Mouse (Mus musculus) CD4-positive helper T cell, adult 2 months (primary cell): ENCODE measurements at regions not wholly inside any gene's neighbourhood (a gene's known extent, or its start where the extent isn't known, plus 50 kb on each side); places are given as distances from the start of the nearest gene placed in this dataset.

Source experiments
- DNase-seq: peaks from one replicate; pipeline ENCODE4 v3.0.0-alpha.2; 2012; ENCODE audit warnings: low read depth, missing footprints, low spot score

DNA sequence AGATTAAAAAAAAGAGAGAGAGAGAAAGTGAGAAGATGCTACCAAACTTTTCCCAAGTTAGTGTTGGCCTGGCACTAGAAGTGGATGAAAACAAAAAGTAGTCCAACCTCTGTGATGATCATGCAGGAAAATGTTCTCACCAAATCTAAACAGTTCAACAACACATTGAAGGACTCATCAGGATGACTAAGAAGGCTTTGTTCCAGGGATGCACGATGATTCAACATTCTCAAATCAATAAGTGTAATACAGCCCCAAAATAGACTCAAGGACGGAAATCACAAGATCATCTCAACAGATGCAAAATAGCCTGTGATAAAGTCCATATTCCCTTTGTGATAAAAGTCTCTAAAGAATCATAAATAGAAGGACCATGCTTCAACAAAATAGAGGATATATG lies 106.3 kb downstream of the Cysltr2 start:
- no peak for DNase-seq

DNA sequence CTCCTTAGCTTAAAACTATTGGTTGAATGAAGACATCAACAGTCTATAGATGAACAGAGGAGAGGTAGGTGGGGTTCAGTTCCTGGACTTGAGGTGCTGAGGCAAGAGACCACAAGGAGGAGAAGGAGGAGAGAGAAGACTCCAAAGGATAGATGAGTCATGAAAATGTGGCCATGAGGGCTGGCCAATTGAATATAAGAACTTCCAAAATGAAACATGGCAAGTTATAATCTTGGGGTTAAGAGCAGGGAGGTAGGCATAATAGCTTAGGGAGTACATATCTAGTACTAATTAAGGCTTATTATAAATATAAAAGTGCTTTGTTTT lies 109.9 kb downstream of the Cysltr2 start:
- no peak for DNase-seq

DNA sequence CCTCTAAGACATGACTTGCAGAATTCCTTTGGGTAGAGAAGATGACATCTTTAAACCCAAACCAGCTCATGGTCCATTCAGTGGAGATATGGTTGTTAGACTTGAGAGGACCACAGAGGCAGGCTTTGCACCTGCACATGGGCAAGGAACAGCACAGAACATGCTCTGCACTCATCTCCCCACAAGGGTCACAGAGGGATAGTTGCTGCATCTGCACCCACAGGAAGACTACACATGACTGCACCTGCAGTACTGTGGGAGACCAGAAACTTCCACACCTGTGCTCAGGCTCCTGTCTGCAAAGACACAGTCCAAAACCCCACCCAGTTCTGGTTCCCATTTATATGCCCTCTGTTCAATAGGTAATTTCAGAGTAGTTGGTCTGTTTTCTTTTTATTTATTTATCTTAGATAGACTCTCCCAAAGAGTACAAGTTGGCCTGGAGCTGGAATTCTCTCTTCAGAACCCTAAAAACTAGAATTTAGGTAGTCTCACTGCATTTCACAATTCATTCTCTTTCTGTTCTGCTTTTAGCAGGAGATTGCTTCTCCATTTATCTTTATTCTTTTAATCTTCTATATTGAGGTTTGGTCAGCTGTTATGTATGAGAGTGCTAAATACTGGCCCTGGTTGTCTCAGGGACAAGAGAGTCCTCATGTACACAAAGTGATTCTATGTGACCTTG lies 110.4 kb downstream of the Cysltr2 start:
- DNase-seq: no peak

DNA sequence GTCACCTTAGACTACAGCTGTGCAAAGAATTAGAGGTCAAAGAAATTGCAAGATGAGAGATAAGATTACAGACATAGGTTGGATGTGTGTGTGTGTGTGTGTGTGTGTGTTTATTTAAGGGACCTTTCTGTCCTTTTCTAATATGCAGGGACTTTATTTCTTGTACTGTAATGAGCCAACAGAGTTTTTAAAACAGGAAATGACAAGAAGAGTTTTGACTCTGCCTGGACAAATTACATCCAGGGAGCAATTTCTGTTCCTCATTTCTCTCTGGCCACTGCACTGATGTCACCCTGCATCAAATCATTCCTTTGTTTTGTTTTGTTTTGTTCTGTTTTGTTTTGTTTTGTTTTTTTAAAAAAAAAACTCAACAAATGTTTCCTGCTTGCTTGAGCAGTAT lies 115.3 kb downstream of the Cysltr2 start:
- no peak for DNase-seq

GRCm38 (mm10) chr14:72932296-72932695 lies 116.6 kb downstream of the Cysltr2 start:
- no peak for DNase-seq

GRCm38 (mm10) chr14:72901171-72901926 lies 147.6 kb downstream of the Cysltr2 start:
- DNase-seq: no peak

DNA sequence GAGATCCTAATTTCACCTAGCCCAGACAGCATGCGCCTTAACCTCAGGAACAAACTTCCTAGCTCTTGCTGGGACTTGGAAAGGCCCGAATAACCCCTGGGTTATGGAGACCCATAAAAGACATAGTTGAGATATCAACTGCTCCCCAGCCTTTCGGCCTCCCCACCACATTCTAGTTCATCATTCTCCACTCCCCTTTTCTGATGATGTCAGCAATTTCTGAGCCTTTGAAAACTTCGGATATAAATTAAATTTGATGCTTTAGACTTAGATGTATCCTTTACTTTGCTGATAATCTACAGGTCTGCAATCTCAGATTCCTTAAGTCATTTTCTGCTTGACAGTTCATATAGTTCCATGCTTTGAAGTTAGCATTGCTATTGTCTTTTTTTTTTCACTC lies 149.3 kb downstream of the Cysltr2 start:
- no peak for DNase-seq

DNA sequence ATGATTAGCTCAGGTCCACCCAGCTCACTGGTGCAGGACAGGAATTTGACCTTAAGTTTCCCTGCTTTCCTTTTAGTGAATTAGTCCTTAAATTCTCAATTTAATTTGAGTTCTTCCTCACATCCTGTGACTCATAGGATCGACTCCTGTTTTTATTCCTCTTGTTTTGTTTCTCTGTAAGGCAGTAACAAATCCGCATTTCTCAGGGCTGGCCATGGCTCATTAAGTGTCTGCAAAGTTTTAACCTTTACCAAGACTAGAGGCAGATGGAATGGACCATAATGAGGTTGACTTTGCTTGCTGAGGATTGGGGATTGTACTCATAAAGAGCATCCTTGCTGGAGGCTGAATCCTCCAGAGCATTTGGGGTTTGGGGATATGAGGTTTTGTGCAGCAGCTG lies 156.6 kb downstream of the Cysltr2 start:
- no peak for DNase-seq

- DNase-seq: no peak
Observed at GRCm38 (mm10) chr14:72889663-72890062, 159.3 kb downstream of the Cysltr2 start.

DNA sequence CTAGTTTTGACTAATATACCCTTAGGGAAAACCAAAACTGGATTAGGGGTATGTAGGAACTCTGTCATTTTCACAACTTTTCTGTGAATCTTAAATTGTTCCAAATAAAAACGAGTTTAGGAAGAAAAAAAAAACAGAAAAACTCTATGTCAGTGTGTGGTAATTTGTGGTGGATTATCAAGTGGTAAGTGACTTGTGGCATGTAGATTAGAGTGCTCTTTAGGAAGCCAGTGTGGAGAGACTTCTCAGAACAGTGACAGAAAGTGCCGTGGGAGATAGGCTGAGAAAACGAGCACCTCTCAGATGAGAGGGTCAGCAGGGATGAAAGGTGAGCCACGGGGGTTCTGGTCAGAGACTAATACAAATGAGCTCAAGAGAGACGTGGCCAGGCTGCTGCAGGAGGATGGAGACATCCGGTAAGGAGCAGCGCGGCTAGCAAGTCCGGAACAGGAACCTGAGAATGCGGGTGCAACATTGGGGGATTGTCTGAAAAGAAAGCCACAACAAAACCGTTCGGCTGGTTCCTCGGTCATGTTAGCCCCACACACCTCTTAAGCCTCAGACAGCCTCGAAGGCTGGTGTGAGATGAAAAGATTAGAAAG lies 161.3 kb downstream of the Cysltr2 start:
- DNase-seq: peak; percentile 34

- peak; percentile 49 for DNase-seq
Observed at GRCm38 (mm10) chr14:72886935-72887369, 162.0 kb downstream of the Cysltr2 start.

DNA sequence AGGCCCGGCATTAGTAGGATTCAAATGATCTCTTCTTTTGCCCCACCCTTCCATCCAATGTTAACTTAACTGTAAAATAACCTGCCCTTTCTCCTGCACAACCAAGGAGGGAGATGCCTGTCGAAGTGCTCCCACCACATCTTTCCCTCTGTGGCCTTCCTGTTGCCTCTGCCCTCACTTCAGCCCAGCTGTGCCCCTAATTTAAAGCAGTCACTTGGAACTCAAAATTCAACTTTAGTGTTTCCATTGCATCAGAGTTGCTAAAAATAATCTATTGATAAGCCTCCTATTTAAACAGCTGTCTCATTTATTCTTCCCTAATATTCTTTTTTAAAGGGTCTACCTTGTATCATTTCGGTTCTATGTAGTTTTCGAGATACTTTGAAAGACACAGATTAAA lies 163.1 kb downstream of the Cysltr2 start:
- no peak for DNase-seq

DNA sequence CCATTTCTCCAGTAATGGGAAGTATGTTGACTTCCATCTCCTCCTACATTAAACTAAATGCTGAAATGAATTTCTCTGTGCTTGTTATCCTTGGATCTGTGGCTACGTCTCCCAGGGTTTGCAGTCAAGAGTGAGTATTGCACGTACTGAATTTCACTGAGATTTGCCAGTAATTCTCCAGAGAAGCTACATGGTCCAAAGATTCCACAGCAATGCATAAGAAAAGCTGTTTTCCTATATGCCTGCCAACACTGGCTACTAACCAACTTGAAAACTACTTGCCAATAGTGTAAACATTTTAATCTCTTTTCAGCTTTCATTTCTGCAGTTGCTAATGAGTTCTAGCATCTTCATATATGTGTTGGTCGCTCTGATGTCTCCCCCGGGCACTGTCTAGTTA lies 164.4 kb downstream of the Cysltr2 start:
- no peak for DNase-seq

DNA sequence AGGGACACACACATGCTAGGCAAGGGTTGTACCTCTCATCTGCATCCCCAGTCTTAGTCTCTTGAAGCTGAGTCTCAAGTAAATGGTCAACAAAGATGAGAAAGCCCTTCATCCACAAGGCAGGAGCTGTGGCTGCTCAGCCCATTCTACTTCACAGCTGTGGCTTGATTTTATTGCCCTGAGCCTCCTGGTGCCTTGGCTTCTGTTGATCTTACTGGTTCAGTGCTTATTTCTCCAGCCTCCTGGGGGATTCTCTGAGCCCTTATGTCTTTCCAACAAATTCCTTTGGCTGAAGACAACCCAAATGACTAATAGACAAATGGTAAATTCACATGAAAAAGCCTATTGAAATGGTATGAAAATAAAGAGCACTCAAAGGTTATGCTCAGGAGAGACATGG lies 167.3 kb upstream of the Fndc3a start:
- DNase-seq: no peak

- DNase-seq: no peak
Observed at GRCm38 (mm10) chr14:72873494-72873893, 163.7 kb upstream of the Fndc3a start.

- DNase-seq: peak; percentile 29
Observed at GRCm38 (mm10) chr14:72869188-72869749, 159.5 kb upstream of the Fndc3a start.

DNA sequence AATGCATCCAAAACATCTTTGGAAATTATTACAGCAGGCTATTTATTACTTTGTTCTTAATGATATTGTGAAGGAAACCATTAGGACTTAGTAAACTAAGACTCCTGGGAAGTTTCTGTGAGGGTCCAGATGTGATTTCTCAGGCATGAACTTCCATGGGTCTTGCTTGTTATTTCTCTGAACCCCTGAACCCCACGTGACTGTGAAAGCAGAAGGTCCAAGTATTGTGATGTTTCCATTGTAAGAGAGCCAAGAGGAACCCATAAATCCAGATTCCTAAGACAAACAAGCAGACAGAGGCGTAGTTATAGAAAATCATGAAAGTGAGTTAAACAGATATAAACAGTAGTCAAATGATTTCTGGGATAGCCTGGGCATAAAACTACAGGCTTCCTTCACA lies 157.1 kb upstream of the Fndc3a start:
- no peak for DNase-seq

DNA sequence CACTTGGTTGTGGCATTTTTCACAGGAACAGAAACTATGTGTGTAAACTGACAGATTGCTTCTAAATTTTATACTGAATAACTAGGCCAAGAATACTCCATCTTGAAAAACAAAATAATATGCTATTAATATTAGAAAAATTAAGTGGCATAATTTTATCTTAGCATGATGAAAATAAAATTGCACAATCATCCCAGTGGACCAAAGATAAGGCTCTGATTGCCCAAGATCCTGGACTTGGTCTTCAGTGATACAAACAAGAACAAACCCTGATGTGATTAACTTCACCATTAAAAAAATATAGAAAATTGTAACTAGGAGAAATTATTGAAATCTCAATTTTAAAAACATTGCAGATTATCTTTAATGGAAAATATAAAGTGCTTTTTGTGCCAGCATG lies 155.7 kb upstream of the Fndc3a start:
- DNase-seq: no peak

- no peak for DNase-seq
Observed at GRCm38 (mm10) chr14:72864792-72865191, 155.0 kb upstream of the Fndc3a start.

GRCm38 (mm10) chr14:72864130-72864529 lies 154.3 kb upstream of the Fndc3a start:
- no peak for DNase-seq

GRCm38 (mm10) chr14:72862806-72863526 lies 153.2 kb upstream of the Fndc3a start:
- no peak for DNase-seq

- DNase-seq: no peak
Observed at GRCm38 (mm10) chr14:72854226-72854625, 144.4 kb upstream of the Fndc3a start.
